Mouse (Mus musculus) intestine, postnatal 0 days (tissue): Measurements from ENCODE around the gene Iqgap3. TPM values are rescaled to one million over a fixed set of nuclear protein-coding genes. Genes with fewer than 3 reads are reported as not detected.
A peak's percentile ranks its signal among the peaks of the same experiment; 100 is the strongest.

ENCODE experiments used
- ATAC-seq: fragments of 200-750 bp; cut with Nextera tagmentation; 2 replicates; pipeline ENCODE4 v1.8.0; 2017; ENCODE audit warnings: mild to moderate bottlenecking, moderate TSS enrichment, moderate library complexity
- H3K27ac ChIP-seq: fragments of 300-500 bp; sonication (generic); 2 replicates; pipeline ENCODE4 v1.5.1; 2014; ENCODE audit warnings: mild to moderate bottlenecking, low read depth, low read length, moderate library complexity
- H3K27me3 ChIP-seq: fragments of 300-500 bp; sonication (generic); replicated peaks from 2 replicates; pipeline ENCODE4 v1.6.1; 2014; ENCODE audit warnings: low read length, mixed read lengths; ENCODE audit not compliant: control insufficient read depth, insufficient read depth
- H3K36me3 ChIP-seq: fragments of 300-500 bp; sonication (generic); 2 replicates; pipeline ENCODE4 v1.6.1; 2014; ENCODE audit warnings: mild to moderate bottlenecking, moderate library complexity; ENCODE audit not compliant: control insufficient read depth, insufficient read depth
- H3K4me1 ChIP-seq: fragments of 300-500 bp; sonication (generic); replicated peaks from 2 replicates; pipeline ENCODE4 v1.6.1; 2014; ENCODE audit warnings: antibody characterized with exemption, low read length, mixed read lengths; ENCODE audit not compliant: control insufficient read depth, insufficient read depth
- H3K4me2 ChIP-seq: fragments of 300-500 bp; sonication (generic); replicated peaks from 2 replicates; pipeline ENCODE4 v1.6.1; 2014; ENCODE audit warnings: low read depth, mild to moderate bottlenecking, moderate library complexity
- H3K4me3 ChIP-seq: fragments of 300-500 bp; sonication (generic); 2 replicates; pipeline ENCODE4 v1.5.1; 2014; ENCODE audit warnings: low read depth, low read length
- H3K9ac ChIP-seq: fragments of 300-500 bp; sonication (generic); 2 replicates; pipeline ENCODE4 v1.6.1; 2014; ENCODE audit warnings: mild to moderate bottlenecking, low read depth, low read length
- H3K9me3 ChIP-seq: fragments of 300-500 bp; sonication (generic); 2 replicates; pipeline ENCODE4 v1.6.1; 2016; ENCODE audit warnings: mixed run types; ENCODE audit not compliant: control insufficient read depth
- CTCF ChIP-seq: sonication (generic); IDR thresholded peaks from 2 replicates; pipeline ENCODE4 v1.5.1; 2016; ENCODE audit warnings: low read depth, mild to moderate bottlenecking, control low read depth, antibody characterized with exemption, moderate library complexity
- WGBS: fragments of 180-500 bp; shearing (Covaris S2); extraction: QIAGEN DNeasy Blood & Tissue Kit; methylation state at CpG from one replicate; pipeline ENCODE4 v1.1.7; 2014; 5-methylcytosine and 5-hydroxymethylcytosine counted together
- polyA plus RNA-seq: library from polyadenylated mRNA; unstranded; fragments of >200 nt; fragmentation: Nextera tagmentation; extraction: Ambion mirVana; gene quantifications from 2 replicates; pipeline ENCODE4 v1.2.1, GENCODE M21; 2015

Iqgap3 gene
- polyA plus RNA-seq, 1 experiment from 2014 or later: 4.3 TPM

DNA sequence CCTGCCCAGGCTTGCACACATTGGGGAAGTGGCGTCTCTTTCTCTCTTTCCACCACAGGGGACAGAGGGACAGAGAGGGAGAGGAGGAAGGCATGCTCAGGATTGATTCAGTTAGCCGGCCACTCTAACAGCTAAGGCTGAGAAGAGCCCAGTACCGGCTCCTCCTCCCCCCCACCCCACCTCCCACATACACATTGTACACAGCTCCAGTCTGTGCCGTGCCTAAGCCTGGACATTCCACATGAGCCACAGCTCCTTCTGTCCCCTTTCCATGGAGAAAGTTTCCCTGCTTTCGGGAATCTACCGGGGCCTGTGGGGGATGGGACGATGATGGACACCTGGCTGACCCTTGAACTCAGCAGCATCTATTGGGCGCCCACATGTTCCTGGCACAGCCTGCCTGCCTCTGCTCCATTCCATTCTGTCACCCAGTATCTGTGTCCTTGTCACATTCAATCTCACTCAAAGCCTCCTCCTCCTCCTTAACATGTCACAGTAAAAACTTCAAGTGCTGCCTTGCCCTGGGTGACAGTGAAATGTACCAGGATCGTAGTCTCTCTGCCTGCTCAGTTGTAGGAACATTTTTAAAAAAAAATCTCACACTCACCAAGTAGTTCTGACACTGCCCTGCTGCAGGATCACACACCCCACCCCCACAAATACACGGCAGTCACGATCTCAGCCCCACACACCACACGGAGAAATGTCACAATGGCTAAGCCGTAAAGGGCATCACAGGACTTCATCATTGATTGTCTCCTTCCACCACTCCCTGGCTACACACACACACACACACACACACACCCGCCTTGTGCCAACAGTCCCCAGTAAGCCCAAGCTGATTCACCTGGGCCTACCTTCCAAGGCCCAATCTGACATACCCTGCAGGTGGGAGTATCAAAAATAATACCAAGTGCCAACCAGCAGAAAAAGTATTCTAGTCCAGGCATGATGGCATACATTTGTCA lies 39.7 kb downstream of the Iqgap3 start:
- WGBS: 81% methylated on average over 14 of the region's 14 CpGs
- H3K4me2 ChIP-seq: no peak overlapping the region
- H3K4me3 ChIP-seq: no peak overlapping the region

DNA sequence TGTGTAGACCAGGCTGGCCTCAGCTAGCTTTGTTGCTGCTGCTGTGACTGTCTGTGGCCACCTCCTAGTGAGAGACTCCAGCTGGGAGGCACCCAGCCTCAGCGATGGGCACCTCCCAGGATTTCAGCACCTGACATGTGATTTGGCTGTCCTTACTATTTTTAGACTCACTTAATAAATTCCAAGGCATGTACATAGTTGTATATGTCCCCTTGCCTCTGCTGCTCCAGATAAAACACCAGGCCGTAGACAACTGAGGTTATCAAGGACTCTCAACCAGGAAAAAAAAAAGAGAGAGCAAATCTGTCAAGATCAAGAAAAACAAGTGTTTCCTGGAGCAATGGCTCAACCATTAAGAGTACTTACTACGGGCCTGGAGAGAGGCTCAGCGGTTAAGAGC lies 43.4 kb downstream of the Iqgap3 start:
- H3K4me2 ChIP-seq: no peak overlapping the region
- H3K4me3 ChIP-seq: no peak overlapping the region
- WGBS: 22% methylated on average over 4 of the region's 4 CpGs
- no peaks in the 10 kb centered on the region; the same call in 1 of the 2 replicates for H3K36me3 ChIP-seq
- no peak overlapping the region for H3K27ac ChIP-seq
- H3K9me3 ChIP-seq: no peaks in the 10 kb centered on the region
- peak; percentile 53 for ATAC-seq
- TF ChIP-seq CTCF: no peak
- no peak overlapping the region for H3K9ac ChIP-seq
- no peaks in the 10 kb centered on the region for H3K4me1 ChIP-seq
- H3K27me3 ChIP-seq: no peaks in the 10 kb centered on the region

More for the DNA sequence above, 39.7 kb downstream of the Iqgap3 start:
- Histone ChIP-seq H3K36me3 (peaks cover 18% of the 10 kb centered on the region), H3K9ac (no peak overlapping the region), H3K4me1 (no peaks in the 10 kb centered on the region), H3K9me3 (no peaks in the 10 kb centered on the region), H3K27me3 (no peaks in the 10 kb centered on the region), H3K27ac (no peak overlapping the region)
- no peak for ATAC-seq
- no peak for TF ChIP-seq CTCF

DNA sequence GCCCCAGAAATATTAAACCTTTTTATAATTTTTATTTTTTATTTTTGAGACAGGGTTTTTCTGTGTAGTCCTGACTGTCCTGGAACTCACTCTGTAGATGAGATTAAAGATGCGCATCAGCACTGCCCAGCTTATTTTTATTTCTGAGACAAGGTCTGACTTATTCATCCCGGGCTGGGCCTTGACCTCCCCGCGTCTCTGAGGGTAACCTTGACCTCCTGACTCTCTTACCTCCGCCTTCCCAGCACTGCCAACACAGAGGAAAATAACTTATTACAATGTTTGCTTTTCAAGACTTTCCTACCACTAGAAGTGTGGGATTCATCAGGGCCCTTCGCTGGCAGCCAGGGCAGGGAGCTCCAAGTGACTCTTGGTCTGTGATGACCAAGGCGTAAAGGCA lies 44.4 kb downstream of the Iqgap3 start:
- no peak overlapping the region for H3K4me2 ChIP-seq
- WGBS: 79% methylated on average over 7 of the region's 7 CpGs
- no peak for ATAC-seq
- TF ChIP-seq CTCF: no peak
- H3K4me1 ChIP-seq: no peaks in the 10 kb centered on the region
- no peak overlapping the region for H3K27ac ChIP-seq
- H3K27me3 ChIP-seq: no peaks in the 10 kb centered on the region
- H3K4me3 ChIP-seq: no peak overlapping the region
- H3K36me3 ChIP-seq: no peaks in the 10 kb centered on the region; the same call in 1 of the 2 replicates
- no peaks in the 10 kb centered on the region for H3K9me3 ChIP-seq
- no peak overlapping the region for H3K9ac ChIP-seq

DNA sequence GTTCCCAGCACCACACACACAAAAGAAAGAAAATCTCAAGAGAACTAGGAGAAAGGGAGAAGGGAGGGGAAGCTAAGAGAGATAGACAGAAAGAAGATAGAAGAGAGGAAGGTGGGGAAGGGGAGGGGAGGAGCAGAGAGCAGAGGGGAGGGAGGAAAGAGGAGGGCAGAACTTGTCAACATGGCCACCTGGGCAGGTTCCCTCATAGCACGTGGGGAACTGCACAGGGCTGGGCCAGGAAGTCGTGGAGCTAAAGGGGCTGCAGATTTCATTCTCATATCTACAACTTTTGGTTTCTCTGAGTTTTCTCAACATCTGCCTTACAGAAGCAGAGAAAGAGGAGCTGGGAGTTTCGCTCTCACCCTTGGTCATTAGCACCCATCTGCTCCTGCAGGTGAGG lies 45.9 kb downstream of the Iqgap3 start:
- no peaks in the 10 kb centered on the region for H3K36me3 ChIP-seq
- no peaks in the 10 kb centered on the region for H3K4me1 ChIP-seq
- no peak overlapping the region for H3K4me3 ChIP-seq
- ATAC-seq: no peak
- no peak overlapping the region for H3K27ac ChIP-seq
- no peak overlapping the region for H3K4me2 ChIP-seq
- H3K9ac ChIP-seq: no peak overlapping the region
- H3K9me3 ChIP-seq: no peaks in the 10 kb centered on the region
- 49% methylated on average over 3 of the region's 3 CpGs for WGBS
- no peak for TF ChIP-seq CTCF
- H3K27me3 ChIP-seq: no peaks in the 10 kb centered on the region

DNA sequence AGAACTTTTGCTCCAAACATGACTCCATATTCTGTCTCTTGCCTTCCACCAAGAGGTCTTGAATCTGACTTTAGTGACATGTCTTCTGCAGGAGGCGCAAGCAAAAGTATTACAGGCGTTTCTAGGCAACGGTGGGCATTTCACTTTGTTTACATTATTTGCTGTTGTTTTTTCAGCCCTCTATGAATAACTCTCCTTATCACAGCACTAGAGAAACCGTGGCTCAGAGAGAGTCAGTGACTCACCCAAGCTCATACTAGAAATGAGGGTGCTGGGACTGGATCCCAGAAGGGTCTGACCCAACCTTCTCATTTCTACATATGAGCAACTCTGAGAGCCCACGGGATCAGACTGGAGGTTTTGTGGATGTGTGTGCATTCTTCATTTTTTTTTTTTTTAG lies 46.3 kb downstream of the Iqgap3 start:
- H3K4me1 ChIP-seq: no peaks in the 10 kb centered on the region
- no peak overlapping the region for H3K9ac ChIP-seq
- no peaks in the 10 kb centered on the region for H3K27me3 ChIP-seq
- H3K9me3 ChIP-seq: no peaks in the 10 kb centered on the region
- 53% methylated on average over 5 of the region's 5 CpGs for WGBS
- no peak overlapping the region for H3K27ac ChIP-seq
- no peak for TF ChIP-seq CTCF
- no peaks in the 10 kb centered on the region for H3K36me3 ChIP-seq
- no peak overlapping the region for H3K4me3 ChIP-seq
- H3K4me2 ChIP-seq: no peak overlapping the region
- no peak for ATAC-seq

DNA sequence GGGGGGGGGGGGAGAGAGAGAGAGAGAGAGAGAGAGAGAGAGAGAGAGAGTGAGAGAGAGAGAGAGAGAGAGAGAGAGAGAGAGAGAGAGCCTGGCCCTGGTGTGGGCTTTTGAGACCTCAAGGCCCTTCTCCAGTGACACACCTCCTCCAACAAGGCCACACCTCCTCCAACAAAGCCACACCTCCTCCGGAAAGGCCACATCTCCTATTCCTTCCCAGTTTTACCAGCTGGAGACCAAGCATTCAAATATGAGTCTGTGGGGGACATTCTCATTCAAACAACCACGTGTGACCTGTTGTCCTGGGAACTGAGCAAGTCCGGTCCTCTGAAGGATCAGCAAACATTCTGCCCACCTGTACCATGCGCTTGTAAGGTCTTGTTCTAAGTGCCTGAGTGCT lies 47.2 kb downstream of the Iqgap3 start:
- ATAC-seq: no peak
- H3K27ac ChIP-seq: no peak overlapping the region
- peaks cover 3% of the 10 kb centered on the region for H3K4me1 ChIP-seq
- H3K4me2 ChIP-seq: no peak overlapping the region
- WGBS: 52% methylated on average over 4 of the region's 4 CpGs
- H3K9me3 ChIP-seq: no peaks in the 10 kb centered on the region
- no peaks in the 10 kb centered on the region for H3K36me3 ChIP-seq
- H3K9ac ChIP-seq: no peak overlapping the region
- no peak for TF ChIP-seq CTCF
- H3K4me3 ChIP-seq: no peak overlapping the region
- no peaks in the 10 kb centered on the region for H3K27me3 ChIP-seq
